Mouse (Mus musculus) stomach, embryonic 14.5 days (tissue): ENCODE results near the gene Gm49711. TPM values are rescaled to one million over a fixed set of nuclear protein-coding genes. Genes with fewer than 3 reads are reported as not detected.

Experiments
- ATAC-seq: fragments of 200-750 bp; cut with Nextera tagmentation; 2 replicates; pipeline ENCODE4 v1.8.0; 2017; ENCODE audit warnings: low read depth, moderate TSS enrichment; ENCODE audit not compliant: insufficient number of reproducible peaks, insufficient read depth, low FRiP score
- H3K27ac ChIP-seq: fragments of 300-500 bp; sonication (generic); 2 replicates; pipeline ENCODE4 v1.5.1; 2014; ENCODE audit warnings: mild to moderate bottlenecking, low read length, moderate library complexity, mixed read lengths
- H3K27me3 ChIP-seq: fragments of 300-500 bp; sonication (generic); 2 replicates; pipeline ENCODE4 v1.6.1; 2014; ENCODE audit warnings: low read length, control low read depth, mixed read lengths; ENCODE audit not compliant: control insufficient read depth, insufficient read depth
- H3K36me3 ChIP-seq: fragments of 300-500 bp; sonication (generic); 2 replicates; pipeline ENCODE4 v1.6.1; 2014; ENCODE audit warnings: mild to moderate bottlenecking, control low read depth, low read length, moderate library complexity, mixed read lengths; ENCODE audit not compliant: control insufficient read depth, insufficient read depth
- H3K4me1 ChIP-seq: fragments of 300-500 bp; sonication (generic); 2 replicates; pipeline ENCODE4 v1.6.1; 2014; ENCODE audit warnings: low read length, control low read depth, mixed read lengths; ENCODE audit not compliant: control insufficient read depth, insufficient read depth
- H3K4me2 ChIP-seq: fragments of 300-500 bp; sonication (generic); replicated peaks from 2 replicates; pipeline ENCODE4 v1.6.1; 2014; ENCODE audit warnings: low read depth, low read length, control low read depth
- H3K4me3 ChIP-seq: fragments of 300-500 bp; sonication (generic); 2 replicates; pipeline ENCODE4 v1.5.1; 2014; ENCODE audit warnings: low read depth, low read length, control low read depth
- H3K9ac ChIP-seq: fragments of 300-500 bp; sonication (generic); replicated peaks from 2 replicates; pipeline ENCODE4 v1.6.1; 2014; ENCODE audit warnings: low read depth, mild to moderate bottlenecking, control low read depth, low read length, moderate library complexity, mixed read lengths
- H3K9me3 ChIP-seq: fragments of 300-500 bp; sonication (generic); 2 replicates; pipeline ENCODE4 v1.6.1; 2016; ENCODE audit warnings: low read depth, low read length, control low read depth; ENCODE audit not compliant: control insufficient read depth
- WGBS: fragments of 180-500 bp; shearing (Covaris S2); extraction: QIAGEN DNeasy Blood & Tissue Kit; methylation state at CpG from one replicate; pipeline ENCODE4 v1.1.7; 2014; 5-methylcytosine and 5-hydroxymethylcytosine counted together
- polyA plus RNA-seq: library from polyadenylated mRNA; unstranded; fragments of >200 nt; fragmentation: Nextera tagmentation; extraction: Ambion mirVana; gene quantifications from 2 replicates; pipeline ENCODE4 v1.2.1, GENCODE M21; 2014

The Gm49711 gene
- polyA plus RNA-seq, 1 experiment from 2014 or later: not detected

- Histone ChIP-seq H3K9ac (no peak overlapping the region), H3K27ac (no peak overlapping the region), H3K4me3 (no peak overlapping the region), H3K4me1 (0 out of 2 replicates have a peak, but pooled peaks cover 4% of the 10 kb centered on the region), H3K9me3 (no peaks in the 10 kb centered on the region), H3K4me2 (no peak overlapping the region), H3K36me3 (no peaks in the 10 kb centered on the region), H3K27me3 (no peaks in the 10 kb centered on the region)
- 34% methylated on average over 8 of the region's 8 CpGs for WGBS
- no peak for ATAC-seq
Observed at GRCm38 (mm10) chr16:92215599-92216390, 157.7 kb downstream of the Gm49711 start.

- Histone ChIP-seq H3K4me3 (no peak overlapping the region), H3K9me3 (0 out of 2 replicates have a peak, but pooled peaks cover 3% of the 10 kb centered on the region), H3K4me1 (0 out of 2 replicates have a peak, but pooled peaks cover 2% of the 10 kb centered on the region), H3K4me2 (no peak overlapping the region), H3K27ac (no peak overlapping the region), H3K27me3 (no peaks in the 10 kb centered on the region), H3K9ac (no peak overlapping the region), H3K36me3 (no peaks in the 10 kb centered on the region)
- WGBS: 93% methylated on average over 11 of the region's 11 CpGs
- ATAC-seq: no peak
Observed at GRCm38 (mm10) chr16:92220754-92221153, 162.6 kb downstream of the Gm49711 start.

- WGBS: 38% methylated on average over 7 of the region's 7 CpGs
- H3K4me3 ChIP-seq: no peak overlapping the region
- H3K9ac ChIP-seq: no peak overlapping the region
- H3K4me1 ChIP-seq: peaks cover 5% of the 10 kb centered on the region; the same call in 1 of the 2 replicates
- H3K27ac ChIP-seq: no peak overlapping the region
- H3K36me3 ChIP-seq: no peaks in the 10 kb centered on the region
- ATAC-seq: no peak
- H3K4me2 ChIP-seq: no peak overlapping the region
- H3K9me3 ChIP-seq: no peaks in the 10 kb centered on the region
- H3K27me3 ChIP-seq: no peaks in the 10 kb centered on the region
Observed at GRCm38 (mm10) chr16:92228332-92228919, 170.3 kb downstream of the Gm49711 start.

- no peaks in the 10 kb centered on the region for H3K27me3 ChIP-seq
- peaks cover 5% of the 10 kb centered on the region; the same call in 1 of the 2 replicates for H3K4me1 ChIP-seq
- no peak for ATAC-seq
- 65% methylated on average over 6 of the region's 6 CpGs for WGBS
- H3K9ac ChIP-seq: no peak overlapping the region
- no peaks in the 10 kb centered on the region for H3K9me3 ChIP-seq
- H3K27ac ChIP-seq: no peak overlapping the region
- no peak overlapping the region for H3K4me2 ChIP-seq
- no peak overlapping the region for H3K4me3 ChIP-seq
- no peaks in the 10 kb centered on the region for H3K36me3 ChIP-seq
Observed at GRCm38 (mm10) chr16:92230476-92230931, 172.4 kb downstream of the Gm49711 start.

- Histone ChIP-seq H3K4me1 (no peaks in the 10 kb centered on the region), H3K4me3 (no peak overlapping the region), H3K27me3 (no peaks in the 10 kb centered on the region), H3K36me3 (no peaks in the 10 kb centered on the region), H3K9ac (no peak overlapping the region), H3K4me2 (no peak overlapping the region), H3K27ac (no peak overlapping the region), H3K9me3 (no peaks in the 10 kb centered on the region)
- 23% methylated on average over 5 of the region's 5 CpGs for WGBS
- ATAC-seq: no peak
Observed at GRCm38 (mm10) chr16:92234530-92234929, 176.4 kb downstream of the Gm49711 start.

GRCm38 (mm10) chr16:92235222-92235621, 177.1 kb downstream of the Gm49711 start:
- 53% methylated on average over 9 of the region's 9 CpGs for WGBS

More at GRCm38 (mm10) chr16:92235222-92235621, 177.1 kb downstream of the Gm49711 start:
- Histone ChIP-seq H3K36me3 (no peaks in the 10 kb centered on the region), H3K4me3 (no peak overlapping the region), H3K27ac (no peak overlapping the region), H3K4me1 (no peaks in the 10 kb centered on the region), H3K9me3 (no peaks in the 10 kb centered on the region), H3K9ac (no peak overlapping the region), H3K27me3 (no peaks in the 10 kb centered on the region), H3K4me2 (no peak overlapping the region)
- no peak for ATAC-seq

Other genes starting within 250 kb of the Gm49711 start
- gene Mrps6, start within 50 bp of the Gm49711 start, polyA plus RNA-seq: 95.4 and 96.8 TPM in 2 replicates
- 8.5 and 9.8 TPM in 2 replicates for gene Slc5a3, start within 50 bp of the Gm49711 start, polyA plus RNA-seq
- gene Kcne2, start 234.1 kb downstream of the Gm49711 start, polyA plus RNA-seq: 1.8 and 2.2 TPM in 2 replicates
- 143 and 151 TPM in 2 replicates for gene Smim11, start 243.0 kb downstream of the Gm49711 start, polyA plus RNA-seq